Mouse (Mus musculus) left cerebral cortex, postnatal 10 days (tissue): Measurements from ENCODE around the gene Rpl13a. TPM values are rescaled to one million over a fixed set of nuclear protein-coding genes. Genes with fewer than 3 reads are reported as not detected.
A peak's percentile ranks its signal among the peaks of the same experiment; 100 is the strongest.
"Not testable (repeated sequence)": the region's sequence is repeated elsewhere in the genome, so short reads cannot be mapped to it uniquely, and the experiment has no call there.

Experiments
- DNase-seq, 2 experiments: peaks; one replicate each; pipeline ENCODE4 v3.0.0; 2021 to 2022; ENCODE audit warnings: low spot score in 2 of 2, mixed read lengths in 1 of 2; ENCODE audit errors: extremely low spot score in 1 of 2
- intact Hi-C: fragments of 180-260 bp; cut with DNase I; formaldehyde crosslinking; loops from one replicate; pipeline ENCODE4 v1.15.1; 2025
- total RNA-seq, 2 experiments: library from RNA; stranded (reverse); gene quantifications; 2 replicates each; pipeline ENCODE4 v1.2.3; 2021

Rpl13a gene
- total RNA-seq: 100 to 1,000 TPM; 739 TPM

GRCm38 (mm10) chr7:45128624-45129246 is at the start of gene Rpl13a:
Gene Rpl13a, minus strand, starts transcription at chr7:45128761.
- intact Hi-C loops: loop anchor here (5.0 kb wide), 1 partner anchor 46 kb away; no protein-coding TSS in a partner anchor
- peak; percentile 99 for DNase-seq

DNA sequence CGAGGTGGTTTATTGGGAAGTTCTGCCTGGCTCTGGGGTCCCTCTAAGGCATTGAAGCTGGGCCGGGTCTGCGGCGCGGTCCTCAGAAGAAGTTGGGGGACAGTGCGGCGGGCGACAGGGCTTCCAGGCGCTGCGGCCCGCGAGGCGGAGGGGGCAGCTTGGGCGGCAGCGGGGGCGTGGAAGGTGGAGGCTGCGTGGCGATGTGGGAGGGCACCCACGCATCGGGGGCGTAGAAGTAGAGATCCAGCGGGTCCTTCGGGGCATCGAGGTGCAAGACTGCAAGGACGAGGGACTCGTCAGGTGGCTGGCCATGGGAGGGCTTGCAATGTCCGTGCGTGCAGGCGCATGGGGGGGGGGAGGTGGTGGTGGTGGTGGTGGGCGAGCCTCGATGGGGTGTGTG is 47.8 kb upstream of the Rpl13a start:
- DNase-seq: peak in 1 of 2 experiments; percentile 57
- intact Hi-C loops: no loop called here

DNA sequence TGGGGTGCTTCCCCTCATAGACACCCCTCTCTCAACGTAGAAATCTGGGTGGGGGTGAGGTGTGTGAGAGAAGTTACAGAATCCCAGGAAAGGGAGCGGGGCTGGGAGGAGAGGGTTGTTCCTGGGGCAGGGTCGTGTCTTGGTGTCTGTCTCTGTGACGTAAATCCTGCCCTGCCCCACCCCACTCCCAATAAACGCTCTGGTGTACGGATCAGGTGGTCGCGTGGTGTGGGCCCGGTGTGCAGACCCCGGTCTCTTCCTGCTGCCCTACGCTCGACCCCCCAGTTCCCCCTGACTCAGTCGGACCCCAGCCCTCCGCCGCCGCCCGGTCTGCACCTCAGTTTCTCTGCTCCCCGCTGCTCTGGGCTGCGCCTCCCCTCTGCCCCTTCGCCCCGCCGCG is 47.4 kb upstream of the Rpl13a start:
- intact Hi-C loops: no loop called here
- DNase-seq: no peak

GRCm38 (mm10) chr7:45175398-45175797 is 46.8 kb upstream of the Rpl13a start:
- intact Hi-C loops: no loop called here
- DNase-seq: no peak

- DNase-seq: no peak
- intact Hi-C loops: no loop called here
Measured at GRCm38 (mm10) chr7:45174567-45175280, 46.2 kb upstream of the Rpl13a start.

- intact Hi-C loops, DNase-seq: not testable (repeated sequence)
Measured at GRCm38 (mm10) chr7:45173772-45174171, 45.2 kb upstream of the Rpl13a start.

DNA sequence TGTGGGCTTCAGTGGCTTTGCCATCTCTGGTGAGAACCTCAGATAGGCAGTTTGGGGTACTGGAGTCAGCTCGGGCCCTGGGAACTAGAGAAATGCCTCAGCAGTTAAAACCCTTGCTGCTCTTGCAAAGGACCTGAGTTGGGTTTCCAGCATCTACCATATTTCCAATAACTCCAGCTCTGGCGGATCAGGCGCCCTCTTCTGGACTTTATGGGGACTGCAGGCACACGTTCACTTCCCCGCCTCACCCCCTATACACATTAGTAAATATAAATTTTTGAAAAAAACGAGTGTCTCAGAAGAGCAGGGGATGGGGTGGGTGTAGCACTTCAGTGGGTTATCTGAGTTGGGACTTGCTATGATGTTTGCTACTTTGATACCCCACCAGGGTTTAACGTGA is 44.4 kb upstream of the Rpl13a start:
- DNase-seq: no peak
- intact Hi-C loops: no loop called here

- no peak for DNase-seq
- intact Hi-C loops: loop anchor here (10.0 kb wide), 1 partner anchor 195 kb away; the partner anchor contains the start of gene Ppfia3
Measured at GRCm38 (mm10) chr7:45169495-45169894, 40.9 kb upstream of the Rpl13a start.

DNA sequence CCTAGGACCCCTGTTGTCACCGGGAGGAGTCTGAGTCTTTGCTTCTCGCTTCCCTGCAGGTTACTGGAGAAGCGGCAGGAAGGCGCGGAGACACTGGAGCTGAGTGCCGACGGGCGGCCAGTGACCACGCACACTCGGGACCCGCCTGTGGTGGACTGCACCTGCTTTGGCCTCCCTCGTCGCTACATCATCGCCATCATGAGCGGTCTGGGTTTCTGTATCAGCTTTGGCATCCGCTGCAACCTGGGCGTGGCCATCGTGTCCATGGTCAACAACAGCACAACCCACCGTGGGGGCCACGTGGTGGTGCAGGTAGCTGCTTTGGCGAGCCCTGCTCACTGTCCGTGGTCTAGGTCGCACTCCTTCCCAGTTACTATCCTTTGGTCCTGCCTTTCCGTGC is 40.1 kb upstream of the Rpl13a start:
- intact Hi-C loops: loop anchor here (10.0 kb wide), 1 partner anchor 196 kb away; the partner anchor contains the start of gene Ppfia3
- DNase-seq: no peak

GRCm38 (mm10) chr7:45167761-45168445 is 39.3 kb upstream of the Rpl13a start:
- intact Hi-C loops: loop anchor here (10.0 kb wide), 1 partner anchor 197 kb away; the partner anchor contains the start of gene Ppfia3
- no peak for DNase-seq

GRCm38 (mm10) chr7:45166950-45167401 is 38.4 kb upstream of the Rpl13a start:
- intact Hi-C loops: loop anchor here (10.0 kb wide), 1 partner anchor 198 kb away; the partner anchor contains the start of gene Ppfia3
- no peak for DNase-seq

DNA sequence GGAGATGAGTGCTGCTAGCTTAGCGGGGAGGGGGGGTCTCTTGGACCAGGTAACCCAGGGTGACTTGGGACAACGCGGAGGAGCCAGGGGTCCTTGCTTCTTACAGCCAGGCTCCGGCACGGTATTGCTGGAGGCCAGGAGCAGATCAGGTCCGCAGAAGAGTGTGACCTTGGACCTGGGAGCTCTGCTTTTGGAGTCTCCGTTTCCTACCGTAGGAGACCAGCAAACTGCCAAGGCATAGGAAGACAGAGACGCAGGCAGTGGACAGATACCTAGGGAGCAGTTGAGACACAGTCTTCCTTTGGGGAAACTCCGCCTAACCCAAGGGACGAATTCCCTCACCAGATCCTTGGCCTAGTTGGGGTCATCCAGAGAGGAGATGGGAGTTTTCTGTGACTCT is 37.1 kb upstream of the Rpl13a start:
- intact Hi-C loops: loop anchor here (10.0 kb wide), 1 partner anchor 199 kb away; the partner anchor contains the start of gene Ppfia3
- DNase-seq: no peak

- intact Hi-C loops: loop anchor here (5.0 to 10.0 kb wide), 2 partner anchors 32 to 200 kb away; partner anchors contain the start of gene Ppfia3
Measured at GRCm38 (mm10) chr7:45164833-45165232, 36.3 kb upstream of the Rpl13a start.

GRCm38 (mm10) chr7:45163735-45164490 is 35.4 kb upstream of the Rpl13a start, which contains the start of gene Slc17a7:
Gene Slc17a7, plus strand, starts transcription at chr7:45163949.
- peak in 1 of 2 experiments; percentile 63 for DNase-seq
- intact Hi-C loops: loop anchor here (2.0 to 10.0 kb wide), 3 partner anchors 33 to 201 kb away; partner anchors contain the start of gene Ppfia3

More at GRCm38 (mm10) chr7:45164833-45165232, 36.3 kb upstream of the Rpl13a start:
- DNase-seq: no peak

DNA sequence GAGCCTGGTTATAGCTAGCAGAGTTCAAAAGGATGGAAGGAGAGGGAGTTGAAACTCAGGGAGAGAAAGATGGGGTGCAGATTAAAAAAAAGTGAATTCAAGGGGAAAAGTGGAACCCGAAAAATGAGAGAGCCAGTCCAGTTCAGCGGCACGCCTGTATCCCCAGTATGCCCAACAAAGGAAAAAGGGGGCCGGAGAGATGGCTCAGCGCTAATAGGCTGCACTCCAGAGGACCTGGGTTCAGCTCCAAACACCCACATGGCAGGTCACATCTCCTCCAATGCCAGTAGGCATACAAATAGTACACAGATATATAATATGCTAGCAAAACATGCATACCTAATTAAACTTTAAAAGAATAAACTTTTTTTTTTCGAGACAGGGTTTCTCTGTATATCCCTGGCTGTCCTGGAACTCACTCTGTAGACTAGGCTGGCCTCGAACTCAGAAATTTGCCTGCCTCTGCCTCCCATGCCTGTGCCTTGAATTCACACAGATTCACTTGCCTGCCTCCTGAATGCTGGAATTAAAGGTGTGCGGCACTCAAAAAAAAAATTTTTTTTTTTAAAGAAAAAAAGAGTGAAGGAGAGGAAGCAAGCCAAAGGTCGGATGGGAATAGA is 34.5 kb upstream of the Rpl13a start:
- DNase-seq: peak in 1 of 2 experiments; percentile 23
- intact Hi-C loops: loop anchor here (2.0 to 10.0 kb wide), 3 partner anchors 34 to 202 kb away; partner anchors contain the start of gene Ppfia3

DNA sequence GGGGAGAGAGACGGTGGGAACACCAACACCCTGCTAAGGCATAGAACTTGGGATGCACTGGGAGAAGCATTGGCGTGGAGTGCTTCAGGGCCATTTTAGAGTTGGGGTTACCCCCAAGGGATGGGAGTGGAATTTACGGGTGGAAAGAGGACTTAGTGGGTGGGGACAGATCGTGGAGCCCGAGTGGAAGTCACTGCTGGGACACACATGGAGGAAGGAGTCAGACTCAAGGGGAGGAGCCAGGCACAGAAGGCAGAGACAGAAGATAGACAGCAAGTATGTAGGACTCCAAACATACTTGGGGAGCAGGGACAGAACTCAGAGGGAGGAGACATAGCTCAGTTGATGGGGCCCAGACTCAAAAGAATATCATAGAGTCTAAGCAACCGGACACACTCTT is 34.0 kb upstream of the Rpl13a start:
- intact Hi-C loops: loop anchor here (2.0 to 10.0 kb wide), 3 partner anchors 35 to 202 kb away; partner anchors contain the start of gene Ppfia3

GRCm38 (mm10) chr7:45161612-45162473 is 33.3 kb upstream of the Rpl13a start:
- peak; percentile 89 to 94 for DNase-seq
- intact Hi-C loops: loop anchor here (2.0 to 10.0 kb wide), 3 partner anchors 35 to 203 kb away; partner anchors contain the start of gene Ppfia3

More for the DNA sequence above, 34.0 kb upstream of the Rpl13a start:
- peak in 1 of 2 experiments; percentile 33 for DNase-seq
